9 mouse cellular contexts compared by ENCODE assay signal in the genomic region with DNA sequence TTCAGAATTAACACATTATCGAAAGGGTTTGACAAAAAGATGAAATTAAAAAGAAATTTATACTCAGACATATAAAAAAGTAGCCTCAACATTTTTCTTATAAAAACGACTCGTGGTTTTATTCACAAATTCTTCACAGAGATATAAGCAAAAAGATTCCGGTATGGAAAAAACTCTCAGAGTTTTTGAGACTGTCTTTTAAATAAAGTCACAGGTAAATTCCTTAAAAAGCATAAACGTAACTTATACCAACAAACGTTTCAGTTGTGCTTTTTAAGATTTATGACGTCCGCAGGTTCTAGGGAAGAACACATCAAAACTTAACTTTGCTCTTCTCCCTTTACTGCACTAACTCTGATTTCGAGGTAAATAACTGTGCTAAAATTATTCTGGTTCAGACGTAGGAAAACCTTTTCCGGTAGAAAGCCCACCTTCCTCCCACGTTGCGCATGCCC. TPM values are rescaled to one million over a fixed set of nuclear protein-coding genes. Genes with fewer than 3 reads are reported as not detected.
DNase-seq lines count a peak whose midpoint lies in the region; ATAC-seq and TF ChIP-seq lines count a peak whose summit lies in the region.
"Had no signal": no experiment of that assay in that cellular context is flagged by ENCODE, and none has a peak within 500 bp of the region (broad histone marks: within the 10 kb centered on the region; RNA-seq: fewer than 3 reads in every experiment).

No protein-coding gene starts in this region.

- peak overlapping the region; percentile 97 for H3K27ac ChIP-seq in gastrocnemius, adult 2 months
- peak overlapping the region; percentile 95 for H3K27ac ChIP-seq in testis, adult 2 months (ENCODE audit: control insufficient read depth, insufficient read depth, low read depth, low read length)
- peak overlapping the region; percentile 88 for H3K27ac ChIP-seq in liver, embryonic 11.5 days (ENCODE audit: low read depth, low read length)
- peak overlapping the region; percentile 97; the same call in 1 of the 2 replicates for H3K27ac ChIP-seq in stomach, postnatal 0 days (replicated peaks)

- no peak for TF ChIP-seq EP300 in stomach, postnatal 0 days (optimal IDR thresholded peaks at IDR 0.05)

- peak overlapping the region; percentile 99 for H3K4me3 ChIP-seq in gastrocnemius, adult 2 months
- peak overlapping the region; percentile 94 for H3K4me3 ChIP-seq in testis, adult 2 months (ENCODE audit: control insufficient read depth, low read depth, low read length)
- H3K4me3 ChIP-seq in liver, embryonic 11.5 days (ENCODE audit: low read depth, low read length): peak overlapping the region; percentile 75
- H3K4me3 ChIP-seq in stomach, postnatal 0 days (ENCODE audit: low read depth, low read length): peak overlapping the region; percentile 88

- no peaks in the 10 kb centered on the region; the same call in 1 of the 2 replicates for H3K36me3 ChIP-seq in testis, adult 2 months (ENCODE audit: control insufficient read depth, insufficient read depth, low read length)
- no peaks in the 10 kb centered on the region for H3K36me3 ChIP-seq in liver, embryonic 11.5 days (ENCODE audit: control insufficient read depth, insufficient read depth, low read length)
- no peaks in the 10 kb centered on the region; the same call in 1 of the 2 replicates for H3K36me3 ChIP-seq in stomach, postnatal 0 days (ENCODE audit: control insufficient read depth, insufficient read depth, low read length)

- H3K4me1 ChIP-seq in testis, adult 2 months (ENCODE audit: control insufficient read depth, insufficient read depth, low read length): peaks cover 10% of the 10 kb centered on the region
- peaks cover 5% of the 10 kb centered on the region for H3K4me1 ChIP-seq in liver, embryonic 11.5 days (replicated peaks; ENCODE audit: control insufficient read depth, insufficient read depth, low read length)
- peaks cover 7% of the 10 kb centered on the region; the same call in 1 of the 2 replicates for H3K4me1 ChIP-seq in stomach, postnatal 0 days (replicated peaks; ENCODE audit: control insufficient read depth, insufficient read depth)

- no peaks in the 10 kb centered on the region for H3K9me3 ChIP-seq in liver, embryonic 11.5 days (ENCODE audit: control insufficient read depth, low read length)
- no peaks in the 10 kb centered on the region for H3K9me3 ChIP-seq in stomach, postnatal 0 days (ENCODE audit: control insufficient read depth, low read length)

- 1% methylated on average over 13 of the region's 13 CpGs for WGBS in liver, embryonic 11.5 days
- WGBS in stomach, postnatal 0 days: under 1% methylated on average over 13 of the region's 13 CpGs

- TF ChIP-seq POLR2A in testis, adult 2 months (IDR thresholded peaks at IDR 0.05; ENCODE audit: control insufficient read depth, low read depth, low read length): no peak; the same call in 1 of the 2 replicates

- peak overlapping the region; percentile 93 for H3K4me2 ChIP-seq in liver, embryonic 11.5 days
- peak overlapping the region; percentile 75 for H3K4me2 ChIP-seq in stomach, postnatal 0 days (replicated peaks; ENCODE audit: low read depth)

- intact Hi-C loops in gastrocnemius, adult 2 months (cut with DNase I): loop anchor here (2.0 to 5.0 kb wide), 3 partner anchors 191 to 491 kb away; a partner anchor contains a TSS

- DNase-seq in gastrocnemius, adult 2 months: no peak
- DNase-seq in gastrocnemius, postnatal 10 days: no peak
- DNase-seq in testis, postnatal 10 days (ENCODE audit: low spot score): no peak
- DNase-seq in liver, embryonic 11.5 days (ENCODE audit: low spot score): no peak
- DNase-seq in stomach, postnatal 0 days (ENCODE audit: low spot score): no peak
- no peak for DNase-seq in right cerebral cortex, postnatal 14 days
- DNase-seq in frontal cortex, postnatal 36 days (ENCODE audit: low spot score in 2 of 2): no peak

- peak overlapping the region; percentile 17; the same call in 1 of the 2 replicates for H3K9ac ChIP-seq in liver, embryonic 11.5 days (ENCODE audit: low read depth, low read length)
- H3K9ac ChIP-seq in stomach, postnatal 0 days (ENCODE audit: low read length): no peak overlapping the region

- TF ChIP-seq CTCF in gastrocnemius, adult 2 months (IDR thresholded peaks at IDR 0.05): no peak
- TF ChIP-seq CTCF in testis, adult 2 months (IDR thresholded peaks at IDR 0.05; ENCODE audit: control insufficient read depth, insufficient read depth, insufficient replicate concordance, low read depth, low read length): no peak
- TF ChIP-seq CTCF in stomach, postnatal 0 days (IDR thresholded peaks at IDR 0.05; ENCODE audit: low read depth): no peak

- ATAC-seq in liver, embryonic 11.5 days (replicated peaks; ENCODE audit: low FRiP score): no peak
- ATAC-seq in stomach, postnatal 0 days (ENCODE audit: low FRiP score, low TSS enrichment): no peak

- H3K27me3 ChIP-seq in testis, adult 2 months (ENCODE audit: control insufficient read depth, insufficient read depth, low read length): no peaks in the 10 kb centered on the region
- no peaks in the 10 kb centered on the region for H3K27me3 ChIP-seq in liver, embryonic 11.5 days (replicated peaks; ENCODE audit: control insufficient read depth, insufficient read depth, low read length)
- no peaks in the 10 kb centered on the region for H3K27me3 ChIP-seq in stomach, postnatal 0 days (ENCODE audit: control insufficient read depth, insufficient read depth, low read length)

RNA-seq across cellular contexts. Expression of a gene that starts 0.2 kb away (rescaled TPM):
- total RNA-seq in gastrocnemius, adult 2 months (2021): 10 to 100 TPM; 12.8 to 12.9 TPM
- total RNA-seq in gastrocnemius, postnatal 10 days (2021): 10 to 100 TPM; 11.7 to 15.0 TPM
- 6.1 and 6.2 TPM in 2 replicates for polyA plus RNA-seq in testis, adult 2 months (2012; rRNA removed)
- 23.2 and 24.7 TPM in 2 replicates for polyA plus RNA-seq in liver, embryonic 11.5 days (2014; fragmentation: Nextera tagmentation; extraction: Ambion mirVana)
- polyA plus RNA-seq in stomach, postnatal 0 days (2015; fragmentation: Nextera tagmentation; extraction: Ambion mirVana): 11.2 and 12.0 TPM in 2 replicates

RNA-seq across cellular contexts. Expression of a gene that starts 1.9 kb away (rescaled TPM):
- not detected for total RNA-seq in gastrocnemius, adult 2 months (2021)
- not detected for total RNA-seq in gastrocnemius, postnatal 10 days (2021)
- 42.8 and 48.8 TPM in 2 replicates for polyA plus RNA-seq in testis, adult 2 months (2012; rRNA removed)
- polyA plus RNA-seq in liver, embryonic 11.5 days (2014; fragmentation: Nextera tagmentation; extraction: Ambion mirVana): not detected in 2 replicates
- polyA plus RNA-seq in stomach, postnatal 0 days (2015; fragmentation: Nextera tagmentation; extraction: Ambion mirVana): not detected in 2 replicates

RNA-seq across cellular contexts. Expression of a gene that starts 42.7 kb away (rescaled TPM):
- total RNA-seq in gastrocnemius, adult 2 months (2021): not detected
- not detected for total RNA-seq in gastrocnemius, postnatal 10 days (2021)
- 45.2 and 45.3 TPM in 2 replicates for polyA plus RNA-seq in testis, adult 2 months (2012; rRNA removed)
- polyA plus RNA-seq in liver, embryonic 11.5 days (2014; fragmentation: Nextera tagmentation; extraction: Ambion mirVana): not detected in 2 replicates
- polyA plus RNA-seq in stomach, postnatal 0 days (2015; fragmentation: Nextera tagmentation; extraction: Ambion mirVana): 0.10 TPM in 1 of 2 replicates, not detected in the other
- total RNA-seq: left cerebral cortex, postnatal 25 days had no signal

RNA-seq across cellular contexts. Expression of a gene that starts 46.0 kb away (rescaled TPM):
- not detected for total RNA-seq in gastrocnemius, adult 2 months (2021)
- total RNA-seq in gastrocnemius, postnatal 10 days (2021): not detected
- 54.7 and 66.2 TPM in 2 replicates for polyA plus RNA-seq in testis, adult 2 months (2012; rRNA removed)
- polyA plus RNA-seq in liver, embryonic 11.5 days (2014; fragmentation: Nextera tagmentation; extraction: Ambion mirVana): 0.65 and 0.93 TPM in 2 replicates
- 0.15 and 0.23 TPM in 2 replicates for polyA plus RNA-seq in stomach, postnatal 0 days (2015; fragmentation: Nextera tagmentation; extraction: Ambion mirVana)

RNA-seq across cellular contexts. Expression of a gene that starts 53.8 kb away (rescaled TPM):
- total RNA-seq in gastrocnemius, adult 2 months (2021): 1 to 10 TPM; 5.8 to 6.9 TPM
- 10 to 100 TPM; 10.1 to 14.5 TPM for total RNA-seq in gastrocnemius, postnatal 10 days (2021)
- 0.19 and 0.26 TPM in 2 replicates for polyA plus RNA-seq in testis, adult 2 months (2012; rRNA removed)
- polyA plus RNA-seq in liver, embryonic 11.5 days (2014; fragmentation: Nextera tagmentation; extraction: Ambion mirVana): 5.7 and 6.9 TPM in 2 replicates
- 25.7 and 27.9 TPM in 2 replicates for polyA plus RNA-seq in stomach, postnatal 0 days (2015; fragmentation: Nextera tagmentation; extraction: Ambion mirVana)

Comparison
In these comparisons a context has a peak if more than half of its experiments do, and no peak if none do; other contexts are left out.
1. RNA of a gene that starts 1.9 kb away (polyA plus RNA-seq): 42.8 to 48.8 TPM in testis, adult 2 months; not detected in stomach, postnatal 0 days and not detected in liver, embryonic 11.5 days; every median in the first group is over 10 times any median in the second.
2. RNA of a gene that starts 42.7 kb away (polyA plus RNA-seq): 45.2 to 45.3 TPM in testis, adult 2 months; 0.10 TPM in stomach, postnatal 0 days and not detected in liver, embryonic 11.5 days; every median in the first group is over 10 times any median in the second.
3. Peak in every context shown above with its lines, with median percentiles within 50 percentile points of each other: H3K27ac ChIP-seq and H3K4me3 ChIP-seq.